Mouse (Mus musculus) lung, postnatal 0 days (tissue): ENCODE measurements around the gene Gga1.

Experiments
- CTCF ChIP-seq: IDR thresholded peaks from 2 replicates; pipeline ENCODE4 v1.5.1; 2016; ENCODE audit warnings: antibody characterized with exemption, mild to moderate bottlenecking
- EP300 ChIP-seq: IDR thresholded peaks from 2 replicates; pipeline ENCODE4 v1.6.1; 2016; ENCODE audit warnings: antibody characterized with exemption, mild to moderate bottlenecking, control low read depth

GRCm38 (mm10) chr15:78859714-78860113, 17.3 kb upstream of the Gga1 start:
- TF ChIP-seq EP300 (no peak), CTCF (no peak)
